Mouse (Mus musculus) heart, embryonic 15.5 days (tissue): ENCODE measurements around the gene Kif28. TPM values are rescaled to one million over a fixed set of nuclear protein-coding genes. Genes with fewer than 3 reads are reported as not detected.

Experiments used
- ATAC-seq: fragments of 200-750 bp; cut with Nextera tagmentation; replicated peaks from 2 replicates; pipeline ENCODE4 v1.8.0; 2017; ENCODE audit warnings: low read depth, moderate TSS enrichment; ENCODE audit not compliant: insufficient number of reproducible peaks, insufficient read depth, low FRiP score
- H3K27ac ChIP-seq: fragments of 300-500 bp; sonication (generic); 2 replicates; pipeline ENCODE4 v1.5.1; 2015; ENCODE audit warnings: mild to moderate bottlenecking, inconsistent platforms
- H3K27me3 ChIP-seq: fragments of 300-500 bp; sonication (generic); 2 replicates; pipeline ENCODE4 v1.6.1; 2015; ENCODE audit warnings: inconsistent platforms
- H3K36me3 ChIP-seq: fragments of 300-500 bp; sonication (generic); 2 replicates; pipeline ENCODE4 v1.6.1; 2015; ENCODE audit warnings: mild to moderate bottlenecking, inconsistent platforms
- H3K4me1 ChIP-seq: fragments of 300-500 bp; sonication (generic); replicated peaks from 2 replicates; pipeline ENCODE4 v1.6.1; 2015; ENCODE audit warnings: inconsistent platforms
- H3K4me2 ChIP-seq: fragments of 300-500 bp; sonication (generic); 2 replicates; pipeline ENCODE4 v1.6.1; 2015; ENCODE audit warnings: inconsistent platforms, mild to moderate bottlenecking, moderate library complexity
- H3K4me3 ChIP-seq: fragments of 300-500 bp; sonication (generic); 2 replicates; pipeline ENCODE4 v1.5.1; 2015; ENCODE audit warnings: mild to moderate bottlenecking, inconsistent platforms
- H3K9ac ChIP-seq: fragments of 300-500 bp; sonication (generic); 2 replicates; pipeline ENCODE4 v1.6.1; 2015; ENCODE audit warnings: mild to moderate bottlenecking, inconsistent platforms
- H3K9me3 ChIP-seq: fragments of 300-500 bp; sonication (generic); replicated peaks from 2 replicates; pipeline ENCODE4 v1.6.1; 2016; ENCODE audit warnings: inconsistent platforms
- WGBS: fragments of 180-500 bp; shearing (Covaris S2); methylation state at CpG from one replicate; pipeline ENCODE4 v1.1.7; 2015; ENCODE audit warnings: mixed read lengths; 5-methylcytosine and 5-hydroxymethylcytosine counted together
- polyA plus RNA-seq: library from polyadenylated mRNA; unstranded; fragments of >200 nt; fragmentation: Nextera tagmentation; extraction: Ambion mirVana; gene quantifications from 2 replicates; pipeline ENCODE4 v1.2.1, GENCODE M21; 2015

Gene Kif28
- 0.06 and 0.08 TPM in 2 replicates for polyA plus RNA-seq

- no peaks in the 10 kb centered on the region for H3K27me3 ChIP-seq
- no peak within 1 kb of the TSS for H3K4me3 ChIP-seq
- ATAC-seq, result no peak
- no peak within 1 kb of the TSS for H3K9ac ChIP-seq
- H3K4me2 ChIP-seq, result no peak within 1 kb of the TSS
- H3K27ac ChIP-seq, result no peak within 1 kb of the TSS
- no peaks in the 10 kb centered on the region for H3K4me1 ChIP-seq
- WGBS, result 92% methylated on average over 9 of the region's 9 CpGs
- no peaks in the 10 kb centered on the region for H3K9me3 ChIP-seq
- H3K36me3 ChIP-seq, result peaks cover 35% of the 10 kb centered on the region
Measured at GRCm38 (mm10) chr1:179745171-179745570, at the start of gene Kif28. Gene Kif28, minus strand, starts transcription at chr1:179745271.

DNA sequence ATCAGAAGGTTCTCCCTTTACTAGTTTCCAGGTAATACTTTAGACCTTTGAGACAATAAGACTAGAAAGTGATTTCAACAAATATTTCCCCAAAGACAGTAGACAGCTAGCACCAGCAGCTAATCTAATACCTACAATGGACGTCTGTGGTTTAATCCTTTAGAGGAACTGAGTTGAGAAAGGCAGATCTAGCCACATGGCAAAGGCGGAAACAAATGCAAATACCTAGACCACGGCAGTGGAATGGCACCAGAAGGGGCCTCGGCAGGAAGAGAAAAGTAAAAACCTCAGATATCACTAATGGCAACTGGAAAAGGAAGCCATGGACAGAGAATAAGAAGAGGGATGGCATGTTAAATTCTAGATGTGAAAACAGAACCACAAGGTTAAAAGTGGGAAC, 42.2 kb upstream of the Kif28 start:
- no peaks in the 10 kb centered on the region for H3K27me3 ChIP-seq
- no peak for ATAC-seq
- H3K9ac ChIP-seq, result no peak overlapping the region
- no peaks in the 10 kb centered on the region for H3K9me3 ChIP-seq
- H3K36me3 ChIP-seq, result peaks cover 82% of the 10 kb centered on the region
- no peaks in the 10 kb centered on the region for H3K4me1 ChIP-seq
- no peak overlapping the region for H3K4me2 ChIP-seq
- H3K4me3 ChIP-seq, result no peak overlapping the region
- 69% methylated on average over 4 of the region's 4 CpGs for WGBS
- H3K27ac ChIP-seq, result no peak overlapping the region

- no peaks in the 10 kb centered on the region for H3K4me1 ChIP-seq
- no peak overlapping the region for H3K27ac ChIP-seq
- no peak overlapping the region for H3K4me2 ChIP-seq
- H3K9me3 ChIP-seq, result no peaks in the 10 kb centered on the region
- no peak overlapping the region for H3K4me3 ChIP-seq
- ATAC-seq, result no peak
- 90% methylated on average over 5 of the region's 5 CpGs for WGBS
- H3K9ac ChIP-seq, result no peak overlapping the region
- H3K36me3 ChIP-seq, result peaks cover 79% of the 10 kb centered on the region
- H3K27me3 ChIP-seq, result no peaks in the 10 kb centered on the region
Measured at GRCm38 (mm10) chr1:179785502-179785901, 40.4 kb upstream of the Kif28 start.

GRCm38 (mm10) chr1:179784098-179784497, 39.0 kb upstream of the Kif28 start:
- peaks cover 80% of the 10 kb centered on the region for H3K36me3 ChIP-seq
- no peak for ATAC-seq
- WGBS, result 88% methylated on average over 4 of the region's 4 CpGs
- H3K9ac ChIP-seq, result no peak overlapping the region
- H3K27me3 ChIP-seq, result no peaks in the 10 kb centered on the region
- no peaks in the 10 kb centered on the region for H3K4me1 ChIP-seq
- no peak overlapping the region for H3K27ac ChIP-seq
- no peaks in the 10 kb centered on the region for H3K9me3 ChIP-seq
- H3K4me3 ChIP-seq, result no peak overlapping the region
- H3K4me2 ChIP-seq, result no peak overlapping the region

- no peaks in the 10 kb centered on the region for H3K4me1 ChIP-seq
- H3K9ac ChIP-seq, result no peak overlapping the region
- H3K36me3 ChIP-seq, result peaks cover 80% of the 10 kb centered on the region
- no peak for ATAC-seq
- H3K27me3 ChIP-seq, result no peaks in the 10 kb centered on the region
- no peak overlapping the region for H3K4me2 ChIP-seq
- H3K27ac ChIP-seq, result no peak overlapping the region
- H3K4me3 ChIP-seq, result no peak overlapping the region
- H3K9me3 ChIP-seq, result no peaks in the 10 kb centered on the region
- WGBS, result 90% methylated on average over 8 of the region's 8 CpGs
Measured at GRCm38 (mm10) chr1:179776831-179777230, 31.8 kb upstream of the Kif28 start.

DNA sequence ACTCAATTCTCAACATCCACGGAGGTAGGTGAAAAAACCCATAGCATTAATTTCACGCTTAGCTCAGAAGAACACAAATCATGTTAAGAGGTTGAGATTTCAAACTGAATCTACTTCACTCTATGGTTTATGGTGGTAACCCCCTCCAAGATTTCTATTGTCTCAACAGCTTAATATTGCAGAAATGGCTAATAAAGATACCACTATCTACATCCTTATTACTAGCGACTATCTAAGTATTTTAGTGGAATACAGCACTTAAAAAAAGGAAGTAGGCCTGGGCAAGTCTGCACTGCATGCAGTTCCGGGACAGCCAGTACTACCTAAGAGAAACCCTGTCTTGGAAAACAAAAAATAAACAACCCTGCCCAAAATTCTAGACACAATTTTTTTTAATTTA, 15.5 kb upstream of the Kif28 start:
- Histone ChIP-seq H3K27ac (no peak overlapping the region), H3K4me2 (no peak overlapping the region), H3K4me3 (no peak overlapping the region), H3K27me3 (no peaks in the 10 kb centered on the region), H3K36me3 (peaks cover 80% of the 10 kb centered on the region), H3K9ac (no peak overlapping the region), H3K9me3 (no peaks in the 10 kb centered on the region), H3K4me1 (no peaks in the 10 kb centered on the region)
- WGBS, result 94% methylated on average over 4 of the region's 4 CpGs
- no peak for ATAC-seq

- no peak overlapping the region for H3K4me3 ChIP-seq
- H3K4me2 ChIP-seq, result no peak overlapping the region
- H3K9me3 ChIP-seq, result no peaks in the 10 kb centered on the region
- no peak overlapping the region for H3K27ac ChIP-seq
- no peak overlapping the region for H3K9ac ChIP-seq
- 90% methylated on average over 5 of the region's 5 CpGs for WGBS
- H3K36me3 ChIP-seq, result peaks cover 81% of the 10 kb centered on the region
- no peaks in the 10 kb centered on the region for H3K27me3 ChIP-seq
- no peaks in the 10 kb centered on the region for H3K4me1 ChIP-seq
- no peak for ATAC-seq
Measured at GRCm38 (mm10) chr1:179760086-179760485, 15.0 kb upstream of the Kif28 start.

DNA sequence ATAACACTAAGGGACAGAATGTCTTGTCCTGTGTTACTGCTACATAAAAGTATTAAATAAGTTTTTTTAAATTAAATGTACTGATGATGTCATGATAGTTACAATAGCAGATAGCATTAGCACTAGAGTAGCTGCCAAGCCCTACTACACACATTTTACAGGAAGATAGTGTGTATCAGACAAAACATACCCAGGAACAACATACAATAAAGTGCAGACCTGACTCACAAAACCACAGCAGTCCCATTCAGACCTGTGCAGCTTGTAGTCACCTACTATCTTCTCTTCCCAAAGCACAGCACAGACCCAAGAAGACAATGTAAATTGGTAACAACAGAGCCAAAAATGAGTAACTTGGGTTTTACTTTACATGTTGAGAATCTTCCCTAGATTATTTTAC, 11.4 kb upstream of the Kif28 start:
- Histone ChIP-seq H3K4me1 (no peaks in the 10 kb centered on the region), H3K9me3 (no peaks in the 10 kb centered on the region), H3K9ac (no peak overlapping the region), H3K36me3 (peaks cover 79% of the 10 kb centered on the region), H3K4me3 (no peak overlapping the region), H3K4me2 (no peak overlapping the region), H3K27me3 (no peaks in the 10 kb centered on the region), H3K27ac (no peak overlapping the region)
- no peak for ATAC-seq

DNA sequence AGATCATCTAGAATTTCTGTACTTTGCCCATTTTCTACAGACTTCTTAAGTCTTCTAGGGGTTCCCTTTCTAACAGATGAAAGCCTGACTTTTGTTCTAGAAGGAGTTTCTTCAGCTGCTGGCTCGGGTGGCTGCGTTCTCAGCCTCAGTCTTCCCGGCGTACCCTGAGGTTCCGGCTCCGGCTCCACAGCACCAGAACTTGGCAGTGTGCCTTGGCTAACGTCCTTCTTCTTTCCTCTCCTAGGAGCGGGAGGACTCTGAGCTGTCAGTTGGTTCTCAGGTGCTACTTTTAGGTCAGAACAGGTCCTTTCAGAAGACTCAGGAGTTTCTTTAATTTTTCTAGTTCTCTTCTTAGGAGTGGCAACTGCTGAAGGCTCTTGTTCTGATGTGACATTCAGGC, 7.9 kb upstream of the Kif28 start:
- Histone ChIP-seq H3K27ac (no peak overlapping the region), H3K36me3 (peaks cover 65% of the 10 kb centered on the region), H3K4me3 (no peak overlapping the region), H3K27me3 (no peaks in the 10 kb centered on the region), H3K4me1 (no peaks in the 10 kb centered on the region), H3K9me3 (no peaks in the 10 kb centered on the region), H3K9ac (no peak overlapping the region), H3K4me2 (no peak overlapping the region)
- ATAC-seq, result no peak
- WGBS, result 86% methylated on average over 8 of the region's 8 CpGs

DNA sequence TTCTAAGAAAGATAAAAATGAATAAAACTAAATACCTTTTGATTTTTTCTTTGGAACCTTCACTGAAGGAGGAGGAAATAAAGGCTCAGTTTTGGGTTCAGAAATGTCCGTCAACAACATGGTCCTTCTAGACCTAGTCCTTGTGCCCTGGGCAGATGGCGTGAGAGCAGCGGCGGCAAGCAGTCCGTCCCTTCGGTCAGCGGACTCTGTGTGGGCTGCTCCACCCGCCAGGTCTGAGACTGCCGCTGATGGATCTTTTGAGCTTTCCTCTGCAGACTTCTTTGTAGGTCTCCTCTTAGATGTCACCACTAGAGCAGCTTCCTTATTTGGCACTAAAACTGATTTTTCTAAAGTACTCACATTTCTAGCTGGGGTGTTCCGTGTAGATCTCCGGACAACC, 7.2 kb upstream of the Kif28 start:
- WGBS, result 94% methylated on average over 11 of the region's 11 CpGs
- Histone ChIP-seq H3K4me3 (no peak overlapping the region), H3K4me2 (no peak overlapping the region), H3K27me3 (no peaks in the 10 kb centered on the region), H3K9me3 (no peaks in the 10 kb centered on the region), H3K36me3 (peaks cover 67% of the 10 kb centered on the region), H3K4me1 (no peaks in the 10 kb centered on the region), H3K27ac (no peak overlapping the region), H3K9ac (no peak overlapping the region)
- ATAC-seq, result no peak

DNA sequence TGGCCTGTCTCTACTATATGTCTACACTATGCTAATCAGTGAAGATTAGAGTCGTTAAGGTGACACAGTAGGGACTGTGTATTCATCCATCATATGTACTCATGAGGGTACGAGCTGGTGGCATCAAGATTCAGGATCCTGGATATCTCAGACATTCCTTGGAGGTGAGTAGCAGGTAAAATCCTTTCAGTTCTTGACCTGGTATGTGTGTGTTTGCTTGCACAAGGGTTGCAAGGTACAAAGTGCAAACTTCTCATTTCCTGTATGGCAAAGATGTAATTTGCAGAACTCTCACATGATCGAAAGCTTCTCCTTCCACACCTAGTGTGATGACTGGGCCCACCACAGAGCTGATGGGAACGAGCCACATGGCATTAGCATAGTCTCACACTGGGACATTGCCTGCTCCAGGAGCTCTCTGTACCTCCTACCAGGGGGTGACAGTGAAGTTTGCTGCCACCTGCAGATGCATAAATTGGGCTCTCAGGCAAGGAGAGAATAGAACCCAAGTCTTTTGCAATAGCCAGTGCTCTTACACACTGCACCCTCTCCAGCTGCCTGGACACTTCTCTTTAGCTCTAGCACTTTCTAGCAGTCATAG, 1.4 kb downstream of the Kif28 start:
- Histone ChIP-seq H3K9me3 (no peaks in the 10 kb centered on the region), H3K36me3 (peaks cover 35% of the 10 kb centered on the region), H3K4me3 (no peak overlapping the region), H3K4me2 (no peak overlapping the region), H3K4me1 (no peaks in the 10 kb centered on the region), H3K27ac (no peak overlapping the region), H3K27me3 (no peaks in the 10 kb centered on the region), H3K9ac (no peak overlapping the region)
- ATAC-seq, result no peak
- 79% methylated on average over 4 of the region's 4 CpGs for WGBS

- H3K4me3 ChIP-seq, result no peak overlapping the region
- no peak for ATAC-seq
- no peak overlapping the region for H3K9ac ChIP-seq
- H3K27me3 ChIP-seq, result no peaks in the 10 kb centered on the region
- H3K36me3 ChIP-seq, result no peaks in the 10 kb centered on the region
- no peaks in the 10 kb centered on the region for H3K9me3 ChIP-seq
- H3K27ac ChIP-seq, result no peak overlapping the region
- H3K4me1 ChIP-seq, result no peaks in the 10 kb centered on the region
- WGBS, result 75% methylated on average over 3 of the region's 3 CpGs
- no peak overlapping the region for H3K4me2 ChIP-seq
Measured at GRCm38 (mm10) chr1:179736483-179736882, 8.6 kb downstream of the Kif28 start.
